In genomic region chr9:60561641-60562289, GRCm38 (mm10) we compare ENCODE assay signal across 12 mouse cellular contexts. TPM values are rescaled to one million over a fixed set of nuclear protein-coding genes. Genes with fewer than 3 reads are reported as not detected.
DNase-seq lines count a peak whose midpoint lies in the region; ATAC-seq and TF ChIP-seq lines count a peak whose summit lies in the region.
"Had no signal": no experiment of that assay in that cellular context is flagged by ENCODE, and none has a peak within 500 bp of the region (broad histone marks: within the 10 kb centered on the region; RNA-seq: fewer than 3 reads in every experiment).

No protein-coding gene starts in this region.

- H3K4me3 ChIP-seq in heart, adult 2 months, result no peak overlapping the region
- peak overlapping the region; percentile 24; the same call in 1 of the 2 replicates for H3K4me3 ChIP-seq in limb, embryonic 13.5 days
- H3K4me3 ChIP-seq: erythroblast, embryonic 14.5 days; hindbrain, embryonic 15.5 days had no signal

- H3K36me3 ChIP-seq in heart, adult 2 months (ENCODE audit: control insufficient read depth, insufficient read depth, low read length), result no peaks in the 10 kb centered on the region
- H3K36me3 ChIP-seq in limb, embryonic 13.5 days, result no peaks in the 10 kb centered on the region
- H3K36me3 ChIP-seq: hindbrain, embryonic 15.5 days had no signal

- peak; percentile 6 for DNase-seq in heart, adult 8-10 months (ENCODE audit: low spot score)
- no peak for DNase-seq in heart, adult 2 months
- peak; percentile 30 for DNase-seq in right cerebral cortex, adult 18-20 months
- no peak for DNase-seq in right cerebral cortex, postnatal 14 days
- DNase-seq in adipocyte (ENCODE audit: low spot score), result no peak
- no peak for DNase-seq in lung, postnatal 36 days
- DNase-seq: adrenal gland, postnatal 14 days had no signal

- ATAC-seq in limb, embryonic 13.5 days (ENCODE audit: low FRiP score, low read depth), result no peak
- no peak for ATAC-seq in megakaryocyte progenitor cell, adult 5-6 weeks (replicated peaks; ENCODE audit: poor library complexity)

- H3K27me3 ChIP-seq in heart, adult 2 months (ENCODE audit: control insufficient read depth, insufficient read depth, low read length), result no peaks in the 10 kb centered on the region
- H3K27me3 ChIP-seq in limb, embryonic 13.5 days, result no peaks in the 10 kb centered on the region
- H3K27me3 ChIP-seq: hindbrain, embryonic 15.5 days had no signal

- no peaks in the 10 kb centered on the region for H3K9me3 ChIP-seq in limb, embryonic 13.5 days
- H3K9me3 ChIP-seq: hindbrain, embryonic 15.5 days had no signal

- H3K4me2 ChIP-seq in limb, embryonic 13.5 days (replicated peaks), result peak overlapping the region; percentile 65
- H3K4me2 ChIP-seq: hindbrain, embryonic 15.5 days had no signal

- TF ChIP-seq CTCF in heart, adult 2 months (IDR thresholded peaks at IDR 0.05), result no peak

- no peaks in the 10 kb centered on the region; the same call in 1 of the 2 replicates for H3K4me1 ChIP-seq in heart, adult 2 months (ENCODE audit: control insufficient read depth, insufficient read depth, low read length)
- peaks cover 28% of the 10 kb centered on the region for H3K4me1 ChIP-seq in limb, embryonic 13.5 days

- no peak for TF ChIP-seq POLR2A in heart, adult 2 months (IDR thresholded peaks at IDR 0.05; ENCODE audit: insufficient read depth, low read depth, low read length)

- H3K27ac ChIP-seq in heart, adult 2 months, result no peak overlapping the region
- peak overlapping the region; percentile 53; the same call in 1 of the 2 replicates for H3K27ac ChIP-seq in limb, embryonic 13.5 days
- H3K27ac ChIP-seq: hindbrain, embryonic 15.5 days; liver, embryonic 14.5 days had no signal

- intact Hi-C loops in heart, adult 2 months (cut with DNase I), result no loop called here

- WGBS in heart, adult 2 months, result 66% methylated on average over 9 of the region's 9 CpGs
- 30% methylated on average over 6 of the region's 9 CpGs for WGBS in limb, embryonic 13.5 days

- no peak overlapping the region for H3K9ac ChIP-seq in heart, adult 2 months (ENCODE audit: low read depth, low read length)
- no peak overlapping the region for H3K9ac ChIP-seq in limb, embryonic 13.5 days
- H3K9ac ChIP-seq: hindbrain, embryonic 15.5 days; liver, embryonic 14.5 days had no signal

- TF ChIP-seq EP300 in heart, adult 2 months (IDR thresholded peaks at IDR 0.05; ENCODE audit: insufficient read depth, low read depth, low read length), result no peak

- no peaks in the 10 kb centered on the region for H3K79me2 ChIP-seq in heart, adult 2 months (replicated peaks; ENCODE audit: control insufficient read depth, insufficient read depth, low read length)

RNA-seq across cellular contexts. Expression of gene Thsd4, which starts 39.9 kb away (rescaled TPM):
- total RNA-seq in heart, adult 8-10 months (2022), result 1 to 10 TPM; 3.7 to 4.8 (median 4.2) TPM
- 1 to 10 TPM; 4.3 to 5.2 TPM for total RNA-seq in heart, adult 2 months (2021)
- 3.5 and 5.8 TPM in 2 replicates for polyA plus RNA-seq in heart, adult 2 months (2012; rRNA removed)
- polyA plus RNA-seq in limb, embryonic 13.5 days (2015; fragmentation: Nextera tagmentation; extraction: Ambion mirVana), result 29.4 and 30.5 TPM in 2 replicates
- 0.05 and 0.44 TPM in 2 replicates for total RNA-seq in megakaryocyte progenitor cell, adult 5-6 weeks (2015)
- total RNA-seq in megakaryocyte progenitor cell, adult 5-6 weeks (2017), result 0.10 and 0.17 TPM in 2 replicates

Comparison
In these comparisons a context has a peak if more than half of its experiments do, and no peak if none do; other contexts are left out.
1. DNase-seq: peak in heart, adult 8-10 months (single experiment) and right cerebral cortex, adult 18-20 months (single experiment); none in heart, adult 2 months (0 of 2), right cerebral cortex, postnatal 14 days (single experiment), adipocyte (single experiment) and lung, postnatal 36 days (single experiment).